In the genomic region with DNA sequence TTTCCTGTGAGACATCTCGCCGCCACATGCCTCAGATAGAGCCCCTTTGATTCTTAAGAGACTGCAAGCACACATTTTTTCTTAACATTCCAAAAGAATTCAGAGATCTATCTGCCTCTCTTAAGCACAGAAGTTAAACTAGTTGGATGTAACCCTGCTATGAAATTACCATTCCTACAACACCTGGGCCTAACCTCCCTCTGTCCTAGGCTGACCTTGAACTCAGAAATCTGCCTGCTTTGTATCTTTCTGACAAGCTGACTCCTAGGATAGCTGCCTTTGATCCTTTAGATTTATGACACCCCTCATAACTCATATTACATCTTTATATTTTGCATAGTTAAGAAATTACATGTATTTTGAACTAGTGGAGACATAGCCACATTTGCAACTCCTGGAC, we compare ENCODE assay signal across 19 mouse cellular contexts. TPM values are rescaled to one million over a fixed set of nuclear protein-coding genes. Genes with fewer than 3 reads are reported as not detected.
"Had no signal": no experiment of that assay in that cellular context is flagged by ENCODE, and none has a peak within 500 bp of the region (broad histone marks: within the 10 kb centered on the region; RNA-seq: fewer than 3 reads in every experiment).

No protein-coding gene starts in this region.

RNA-seq across cellular contexts. Expression of a gene that starts 21.8 kb away (rescaled TPM):
- total RNA-seq: layer of hippocampus, adult 8-10 months; layer of hippocampus, postnatal 10 days; layer of hippocampus, postnatal 36 days; left cerebral cortex, adult 2 months; left cerebral cortex, postnatal 10 days; left cerebral cortex, postnatal 36 days; megakaryocyte progenitor cell, adult 5-6 weeks; megakaryocyte-erythroid progenitor cell, adult 5-6 weeks; monocyte, adult 5-6 weeks had no signal
- polyA plus RNA-seq: limb, embryonic 12.5 days; liver, embryonic 12.5 days; liver, embryonic 15.5 days; midbrain, embryonic 11.5 days; midbrain, embryonic 15.5 days; neural tube, embryonic 13.5 days; spleen, adult 2 months had no signal

RNA-seq across cellular contexts. Expression of a gene that starts 47.7 kb away (rescaled TPM):
- total RNA-seq: layer of hippocampus, adult 8-10 months; layer of hippocampus, postnatal 10 days; layer of hippocampus, postnatal 36 days; left cerebral cortex, adult 2 months; left cerebral cortex, postnatal 10 days; left cerebral cortex, postnatal 36 days; megakaryocyte progenitor cell, adult 5-6 weeks; megakaryocyte-erythroid progenitor cell, adult 5-6 weeks; monocyte, adult 5-6 weeks had no signal
- polyA plus RNA-seq: liver, embryonic 12.5 days; midbrain, embryonic 11.5 days; midbrain, embryonic 15.5 days; neural tube, embryonic 13.5 days had no signal

RNA-seq across cellular contexts. Expression of a gene that starts 47.9 kb away (rescaled TPM):
- total RNA-seq: layer of hippocampus, adult 8-10 months; layer of hippocampus, postnatal 10 days; layer of hippocampus, postnatal 36 days; left cerebral cortex, adult 2 months; left cerebral cortex, postnatal 10 days; left cerebral cortex, postnatal 36 days; megakaryocyte progenitor cell, adult 5-6 weeks; megakaryocyte-erythroid progenitor cell, adult 5-6 weeks; monocyte, adult 5-6 weeks had no signal
- polyA plus RNA-seq: limb, embryonic 12.5 days; liver, embryonic 15.5 days; lung, embryonic 16.5 days; midbrain, embryonic 11.5 days; midbrain, embryonic 15.5 days; myocyte; neural tube, embryonic 13.5 days; spleen, adult 2 months had no signal

RNA-seq across cellular contexts. Expression of a gene that starts 53.0 kb away (rescaled TPM):
- total RNA-seq: layer of hippocampus, adult 8-10 months; layer of hippocampus, postnatal 10 days; layer of hippocampus, postnatal 36 days; left cerebral cortex, adult 2 months; left cerebral cortex, postnatal 10 days; left cerebral cortex, postnatal 36 days; megakaryocyte progenitor cell, adult 5-6 weeks; megakaryocyte-erythroid progenitor cell, adult 5-6 weeks; monocyte, adult 5-6 weeks had no signal
- polyA plus RNA-seq: limb, embryonic 12.5 days; liver, embryonic 12.5 days; liver, embryonic 15.5 days; lung, embryonic 16.5 days; midbrain, embryonic 11.5 days; neural tube, embryonic 13.5 days; small intestine, adult 2 months; spleen, adult 2 months had no signal
